Mouse (Mus musculus): ENCODE data around the gene Btbd8. TPM values are rescaled to one million over a fixed set of nuclear protein-coding genes. Genes with fewer than 3 reads are reported as not detected.

Gene Btbd8
- polyA plus RNA-seq, 1 experiment from 2014 or later, result 6.6 TPM

GRCm38 (mm10) chr5:107498806-107499310, 61.1 kb downstream of the Btbd8 start:
- Histone ChIP-seq H3K36me3 (peaks cover 3% of the 10 kb centered on the region; the same call in 1 of the 2 replicates), H3K9ac (no peak overlapping the region), H3K9me3 (0 out of 2 replicates have a peak, but pooled peaks cover 3% of the 10 kb centered on the region), H3K4me2 (replicated peaks) (no peak overlapping the region), H3K27ac (no peak overlapping the region), H3K27me3 (no peaks in the 10 kb centered on the region), H3K4me3 (no peak overlapping the region), H3K4me1 (peaks cover 8% of the 10 kb centered on the region; the same call in 1 of the 2 replicates)
- 35% methylated on average over 5 of the region's 5 CpGs for WGBS
- ATAC-seq (ENCODE audit: insufficient number of reproducible peaks, insufficient read depth, low FRiP score, low TSS enrichment), result no peak

DNA sequence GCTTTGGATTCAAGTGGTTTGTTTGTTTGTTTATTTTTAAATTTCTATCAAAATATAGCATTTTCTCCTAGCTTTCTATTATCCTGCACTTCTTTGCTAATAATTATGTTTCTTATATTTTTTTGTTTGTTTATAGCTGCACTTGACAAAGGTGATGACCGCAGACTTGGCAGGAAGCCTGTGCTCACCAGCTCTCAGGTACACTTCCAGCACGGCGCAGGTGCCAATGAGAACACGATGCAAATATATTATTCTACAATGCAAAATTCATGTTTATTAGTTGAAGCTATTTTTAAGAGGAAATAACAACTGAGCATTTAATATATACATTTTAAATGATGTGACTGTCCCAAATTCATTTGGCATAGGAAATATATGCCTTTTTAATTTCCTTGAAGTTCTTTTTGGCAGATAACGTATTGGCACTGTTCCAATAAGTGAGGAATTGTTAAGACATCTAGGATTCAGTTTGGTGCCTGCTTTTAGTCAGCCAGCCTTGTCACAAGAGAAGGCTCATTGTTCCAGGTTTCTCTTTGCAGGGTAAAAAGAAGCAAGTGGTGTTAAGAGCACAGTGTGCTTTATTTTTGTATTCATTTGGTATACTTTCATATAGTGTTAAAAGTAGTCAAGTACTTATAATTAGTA, 62.2 kb downstream of the Btbd8 start:
- H3K4me3 ChIP-seq, result no peak overlapping the region
- 0 out of 2 replicates have a peak, but pooled peaks cover 2% of the 10 kb centered on the region for H3K36me3 ChIP-seq
- no peak overlapping the region for H3K9ac ChIP-seq
- no peaks in the 10 kb centered on the region for H3K9me3 ChIP-seq
- no peak for ATAC-seq (ENCODE audit: insufficient number of reproducible peaks, insufficient read depth, low FRiP score, low TSS enrichment)
- H3K27me3 ChIP-seq, result no peaks in the 10 kb centered on the region
- no peak overlapping the region for H3K27ac ChIP-seq
- 89% methylated on average over 5 of the region's 5 CpGs for WGBS
- peaks cover 8% of the 10 kb centered on the region; the same call in 1 of the 2 replicates for H3K4me1 ChIP-seq
- H3K4me2 ChIP-seq (replicated peaks), result no peak overlapping the region

DNA sequence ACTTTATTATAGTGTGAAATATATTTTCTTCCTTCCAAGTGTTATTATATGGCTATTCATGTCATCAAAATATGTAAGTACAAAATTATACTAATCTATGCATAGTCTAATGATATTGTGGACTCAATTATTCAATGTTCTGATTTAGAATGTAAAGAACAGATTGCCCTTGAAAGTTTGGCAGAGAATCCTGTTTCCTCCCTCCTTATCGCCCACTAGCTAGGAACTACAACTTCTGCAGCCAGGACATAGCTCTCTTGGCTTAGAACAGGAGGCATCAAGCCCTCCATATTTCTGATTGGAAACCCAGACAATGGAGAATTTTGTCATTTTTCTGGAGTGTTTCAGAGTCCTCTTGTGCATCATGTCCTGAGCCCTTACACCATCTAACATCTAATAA, 62.9 kb downstream of the Btbd8 start:
- Histone ChIP-seq H3K9me3 (no peaks in the 10 kb centered on the region), H3K4me2 (replicated peaks) (no peak overlapping the region), H3K4me1 (peaks cover 8% of the 10 kb centered on the region; the same call in 1 of the 2 replicates), H3K27me3 (no peaks in the 10 kb centered on the region), H3K9ac (no peak overlapping the region), H3K27ac (no peak overlapping the region), H3K36me3 (0 out of 2 replicates have a peak, but pooled peaks cover 7% of the 10 kb centered on the region), H3K4me3 (no peak overlapping the region)
- WGBS, result 76% methylated on average over 1 of the region's 1 CpGs
- ATAC-seq (ENCODE audit: insufficient number of reproducible peaks, insufficient read depth, low FRiP score, low TSS enrichment), result no peak

- WGBS, result 71% methylated on average over 4 of the region's 4 CpGs
- no peak within 1 kb of the TSS for H3K4me2 ChIP-seq (replicated peaks)
- no peaks in the 10 kb centered on the region for H3K9me3 ChIP-seq
- 0 out of 2 replicates have a peak, but pooled peaks cover 14% of the 10 kb centered on the region for H3K36me3 ChIP-seq
- no peak within 1 kb of the TSS for H3K27ac ChIP-seq
- no peak within 1 kb of the TSS for H3K4me3 ChIP-seq
- no peak for ATAC-seq (ENCODE audit: insufficient number of reproducible peaks, insufficient read depth, low FRiP score, low TSS enrichment)
- no peaks in the 10 kb centered on the region for H3K27me3 ChIP-seq
- H3K4me1 ChIP-seq, result no peaks in the 10 kb centered on the region
- no peak within 1 kb of the TSS for H3K9ac ChIP-seq
Measured at GRCm38 (mm10) chr5:107507321-107507720, 69.5 kb downstream of the Btbd8 start, which contains the start of gene Gm42669. TSS of gene Gm42669 (plus strand) at chr5:107507621.

- Histone ChIP-seq H3K36me3 (0 out of 2 replicates have a peak, but pooled peaks cover 7% of the 10 kb centered on the region), H3K9ac (no peak overlapping the region), H3K9me3 (no peaks in the 10 kb centered on the region), H3K4me2 (replicated peaks) (no peak overlapping the region), H3K27ac (no peak overlapping the region), H3K27me3 (no peaks in the 10 kb centered on the region), H3K4me1 (no peaks in the 10 kb centered on the region), H3K4me3 (no peak overlapping the region)
- 86% methylated on average over 10 of the region's 10 CpGs for WGBS
- no peak for ATAC-seq (ENCODE audit: insufficient number of reproducible peaks, insufficient read depth, low FRiP score, low TSS enrichment)
Measured at GRCm38 (mm10) chr5:107510503-107510902, 72.7 kb downstream of the Btbd8 start.

DNA sequence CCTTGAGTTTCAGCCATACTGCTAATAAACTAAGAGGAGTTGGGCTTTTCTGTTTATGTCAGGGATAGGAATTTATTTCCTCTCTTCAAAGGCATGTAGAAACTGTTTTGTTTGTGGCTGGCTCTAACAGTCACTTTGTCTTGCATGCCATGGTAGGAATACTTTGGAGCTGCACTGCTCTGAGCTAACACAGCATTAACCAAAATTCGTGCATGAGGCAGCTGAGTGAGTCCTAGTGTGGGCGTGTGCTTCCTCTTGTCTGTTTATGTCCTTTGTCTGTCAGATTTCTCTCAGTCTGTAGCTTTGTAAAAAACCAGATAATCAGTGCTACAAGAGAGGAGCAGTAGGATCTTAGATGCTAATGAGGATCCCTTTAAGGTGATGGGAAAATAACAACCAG, 73.5 kb downstream of the Btbd8 start:
- Histone ChIP-seq H3K4me2 (replicated peaks) (no peak overlapping the region), H3K4me3 (no peak overlapping the region), H3K36me3 (0 out of 2 replicates have a peak, but pooled peaks cover 7% of the 10 kb centered on the region), H3K27ac (no peak overlapping the region), H3K4me1 (no peaks in the 10 kb centered on the region), H3K27me3 (no peaks in the 10 kb centered on the region), H3K9me3 (no peaks in the 10 kb centered on the region), H3K9ac (no peak overlapping the region)
- no peak for ATAC-seq (ENCODE audit: insufficient number of reproducible peaks, insufficient read depth, low FRiP score, low TSS enrichment)
- WGBS, result 60% methylated on average over 2 of the region's 2 CpGs

- Histone ChIP-seq H3K36me3 (no peaks in the 10 kb centered on the region), H3K9me3 (no peaks in the 10 kb centered on the region), H3K4me2 (replicated peaks) (no peak overlapping the region), H3K27me3 (no peaks in the 10 kb centered on the region), H3K9ac (no peak overlapping the region), H3K4me1 (no peaks in the 10 kb centered on the region), H3K4me3 (no peak overlapping the region), H3K27ac (no peak overlapping the region)
- 0 out of 2 replicates have a peak, but pooled peaks have one; percentile 52 for ATAC-seq (ENCODE audit: insufficient number of reproducible peaks, insufficient read depth, low FRiP score, low TSS enrichment)
- WGBS, result 47% methylated on average over 7 of the region's 7 CpGs
Measured at GRCm38 (mm10) chr5:107513583-107513982, 75.8 kb downstream of the Btbd8 start.

GRCm38 (mm10) chr5:107515453-107515852, 77.7 kb downstream of the Btbd8 start:
- Histone ChIP-seq H3K4me1 (no peaks in the 10 kb centered on the region), H3K9me3 (no peaks in the 10 kb centered on the region), H3K4me2 (replicated peaks) (no peak overlapping the region), H3K27me3 (no peaks in the 10 kb centered on the region), H3K36me3 (no peaks in the 10 kb centered on the region), H3K4me3 (no peak overlapping the region), H3K9ac (no peak overlapping the region), H3K27ac (no peak overlapping the region)
- WGBS, result 88% methylated on average over 3 of the region's 3 CpGs
- ATAC-seq (ENCODE audit: insufficient number of reproducible peaks, insufficient read depth, low FRiP score, low TSS enrichment), result no peak

DNA sequence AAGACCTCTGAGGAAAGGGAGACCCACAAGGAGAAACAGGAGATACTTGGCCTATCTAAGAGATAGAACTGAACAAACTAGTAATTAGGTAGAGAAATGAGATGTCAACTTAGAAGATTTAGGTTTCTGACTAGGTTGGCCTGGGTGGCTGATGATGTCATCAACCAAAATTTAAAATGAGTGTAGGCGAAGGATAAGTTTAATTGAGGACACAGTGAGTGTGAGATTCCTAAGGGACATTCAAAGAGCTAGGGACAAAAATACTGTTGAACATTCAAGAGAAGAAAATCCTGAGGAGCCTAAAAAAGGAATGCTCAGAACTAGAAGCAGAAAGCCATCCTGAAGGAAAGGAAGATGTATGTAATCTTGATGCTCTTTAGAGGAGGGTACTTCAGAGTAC, 78.3 kb downstream of the Btbd8 start:
- H3K9ac ChIP-seq, result no peak overlapping the region
- H3K27ac ChIP-seq, result no peak overlapping the region
- no peak overlapping the region for H3K4me3 ChIP-seq
- H3K4me2 ChIP-seq (replicated peaks), result no peak overlapping the region
- H3K9me3 ChIP-seq, result no peaks in the 10 kb centered on the region
- 92% methylated on average over 1 of the region's 1 CpGs for WGBS
- no peak for ATAC-seq (ENCODE audit: insufficient number of reproducible peaks, insufficient read depth, low FRiP score, low TSS enrichment)
- no peaks in the 10 kb centered on the region for H3K36me3 ChIP-seq
- H3K4me1 ChIP-seq, result no peaks in the 10 kb centered on the region
- H3K27me3 ChIP-seq, result no peaks in the 10 kb centered on the region

DNA sequence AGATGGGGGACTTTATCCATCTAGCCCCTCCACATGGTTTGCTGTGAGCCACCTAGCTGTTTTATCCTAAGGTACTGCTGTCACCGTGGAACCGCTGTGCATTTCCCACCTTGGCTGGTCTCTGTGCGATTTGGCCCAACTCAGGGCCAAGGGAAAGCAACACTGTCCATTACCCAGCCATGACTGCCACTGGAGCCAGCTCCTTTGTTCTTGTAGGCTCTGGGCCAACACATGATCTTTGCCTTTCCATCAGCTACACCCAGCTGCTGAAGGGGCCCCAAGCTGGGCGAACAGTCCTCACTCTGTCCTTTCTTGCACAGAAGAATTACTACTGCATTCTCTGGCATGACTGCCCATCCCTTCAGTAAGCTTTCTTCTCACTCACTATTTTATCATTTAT, 80.8 kb downstream of the Btbd8 start:
- Histone ChIP-seq H3K4me3 (no peak overlapping the region), H3K36me3 (no peaks in the 10 kb centered on the region), H3K27ac (no peak overlapping the region), H3K4me1 (no peaks in the 10 kb centered on the region), H3K9ac (no peak overlapping the region), H3K9me3 (no peaks in the 10 kb centered on the region), H3K4me2 (replicated peaks) (no peak overlapping the region), H3K27me3 (no peaks in the 10 kb centered on the region)
- no peak for ATAC-seq (ENCODE audit: insufficient number of reproducible peaks, insufficient read depth, low FRiP score, low TSS enrichment)
- 95% methylated on average over 4 of the region's 4 CpGs for WGBS

DNA sequence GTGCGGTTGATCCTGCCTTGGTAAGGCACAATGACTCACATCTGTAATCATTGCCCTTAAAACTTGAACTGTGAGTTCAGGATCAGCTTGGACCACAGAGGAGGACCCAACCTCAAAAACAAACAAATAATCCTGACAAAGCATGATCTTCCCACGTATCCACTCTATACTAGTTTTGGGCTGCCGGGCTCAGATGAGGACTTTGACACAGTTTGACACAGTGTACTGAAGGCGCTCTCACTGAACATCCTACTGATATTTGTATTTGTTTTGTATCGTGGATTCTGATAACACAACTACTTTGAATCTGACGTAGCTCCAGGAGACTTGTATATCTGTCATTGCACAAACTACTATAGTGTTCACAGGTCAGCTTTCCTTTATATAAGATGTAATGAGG, 83.6 kb downstream of the Btbd8 start:
- 88% methylated on average over 6 of the region's 6 CpGs for WGBS
- Histone ChIP-seq H3K9me3 (no peaks in the 10 kb centered on the region), H3K9ac (no peak overlapping the region), H3K27ac (no peak overlapping the region), H3K36me3 (no peaks in the 10 kb centered on the region), H3K4me3 (no peak overlapping the region), H3K4me2 (replicated peaks) (no peak overlapping the region), H3K4me1 (no peaks in the 10 kb centered on the region), H3K27me3 (no peaks in the 10 kb centered on the region)
- ATAC-seq (ENCODE audit: insufficient number of reproducible peaks, insufficient read depth, low FRiP score, low TSS enrichment), result no peak

DNA sequence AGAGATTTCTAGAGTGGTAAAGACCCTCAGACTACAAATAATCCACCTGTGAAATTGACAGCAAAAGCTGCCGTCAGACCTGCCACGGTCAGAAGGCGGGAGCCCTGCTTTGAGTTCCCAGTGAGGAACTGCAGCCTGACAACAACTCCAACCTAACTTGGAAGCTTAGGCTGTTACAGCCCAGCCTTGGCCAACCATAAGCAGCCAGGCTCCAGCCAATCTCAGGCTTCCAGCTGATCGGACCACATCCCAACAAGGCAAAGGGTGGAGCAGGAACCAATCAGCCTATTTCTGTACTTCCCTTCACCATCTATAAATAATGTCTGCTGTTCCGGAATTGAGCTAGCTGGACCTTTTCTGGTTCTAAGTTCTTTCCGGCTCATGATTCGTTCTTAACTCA, 84.1 kb downstream of the Btbd8 start:
- 79% methylated on average over 7 of the region's 7 CpGs for WGBS
- ATAC-seq (ENCODE audit: insufficient number of reproducible peaks, insufficient read depth, low FRiP score, low TSS enrichment), result no peak
- Histone ChIP-seq H3K27me3 (no peaks in the 10 kb centered on the region), H3K9ac (no peak overlapping the region), H3K4me3 (no peak overlapping the region), H3K27ac (no peak overlapping the region), H3K36me3 (no peaks in the 10 kb centered on the region), H3K4me2 (replicated peaks) (no peak overlapping the region), H3K4me1 (no peaks in the 10 kb centered on the region), H3K9me3 (no peaks in the 10 kb centered on the region)
